Mouse (Mus musculus): ENCODE data around the gene Tmem159. TPM values are rescaled to one million over a fixed set of nuclear protein-coding genes. Genes with fewer than 3 reads are reported as not detected.

Tmem159 gene
- total and polyA plus RNA-seq, 3 experiments, result not detected

- H3K4me2 ChIP-seq (ENCODE audit: insufficient read depth, low read depth, poor library complexity, severe bottlenecking), result no peak overlapping the region
- peaks cover 0 to 6% of the 10 kb centered on the region in 2 experiments; a peak in 2 of 4 replicates for H3K4me1 ChIP-seq (ENCODE audit: control insufficient read depth in 1 of 2, insufficient read depth in 2 of 2)
- no peaks in the 10 kb centered on the region for H3K9me3 ChIP-seq (replicated peaks; ENCODE audit: low read length)
- no peaks in the 10 kb centered on the region for H3K79me2 ChIP-seq (replicated peaks; ENCODE audit: control insufficient read depth, extremely low read depth, insufficient read depth, poor library complexity, severe bottlenecking)
- H3K27me3 ChIP-seq (replicated peaks), result no peaks in the 10 kb centered on the region
- in situ Hi-C loops (cut with MboI; ENCODE audit: low pct_ligation_motif_present, low pct_unique_long_range_greater_than_20kb, low sequenced_read_pairs), result loop anchor here (25.0 kb wide), 1 partner anchor 206 kb away; no protein-coding TSS in a partner anchor
- H3K36me3 ChIP-seq (replicated peaks in 1 of 2; ENCODE audit: control insufficient read depth in 1 of 2, insufficient read depth in 1 of 2, low read length in 1 of 2), result no peaks in the 10 kb centered on the region
- H3K4me3 ChIP-seq (replicated peaks in 1 of 3; ENCODE audit: low read depth in 2 of 3, low read length in 2 of 3, poor library complexity in 1 of 3), result no peak overlapping the region
- H3K27ac ChIP-seq (ENCODE audit: insufficient read depth, low read depth), result no peak overlapping the region
- H3K9ac ChIP-seq (ENCODE audit: insufficient read depth, low read depth), result no peak overlapping the region
- TF ChIP-seq KAT2A (IDR thresholded peaks at IDR 0.05; ENCODE audit: insufficient replicate concordance, low read length), result no peak
- TF ChIP-seq MEF2A (IDR thresholded peaks at IDR 0.05; ENCODE audit: borderline replicate concordance, low read depth, low read length), result no peak
- TF ChIP-seq HCFC1 (IDR thresholded peaks at IDR 0.05; ENCODE audit: low read depth, low read length), result no peak
- TF ChIP-seq MAFK (IDR thresholded peaks at IDR 0.05; ENCODE audit: insufficient replicate concordance, low read length), result no peak
- TF ChIP-seq BHLHE40 (IDR thresholded peaks at IDR 0.05; ENCODE audit: low read depth, low read length), result no peak
- no peak for TF ChIP-seq ZKSCAN1 (IDR thresholded peaks at IDR 0.05; ENCODE audit: borderline replicate concordance, low read depth, low read length)
- TF ChIP-seq CHD2 (IDR thresholded peaks at IDR 0.05; ENCODE audit: low read length), result no peak
- no peak for TF ChIP-seq TCF12 (IDR thresholded peaks at IDR 0.05; ENCODE audit: low read depth, low read length)
- no peak for TF ChIP-seq TBP (conservative IDR thresholded peaks at IDR 0.05; ENCODE audit: low read depth, low read length)
- no peak for TF ChIP-seq POLR2A (IDR thresholded peaks at IDR 0.05; ENCODE audit: low read depth, low read length)
- TF ChIP-seq CTCF (conservative IDR thresholded peaks at IDR 0.05 in 1 of 2, IDR thresholded peaks at IDR 0.05 in 1 of 2; ENCODE audit: low read depth in 2 of 2, low read length in 2 of 2), result no peak
- TF ChIP-seq SIN3A (IDR thresholded peaks at IDR 0.05; ENCODE audit: low read length), result no peak
- no peak for TF ChIP-seq ZNF384 (IDR thresholded peaks at IDR 0.05; ENCODE audit: low read depth, low read length)
- TF ChIP-seq EP300 (IDR thresholded peaks at IDR 0.05; ENCODE audit: low read length), result no peak
- no peak for TF ChIP-seq NELFE (IDR thresholded peaks at IDR 0.05; ENCODE audit: low read depth, low read length)
- TF ChIP-seq ETS1 (conservative IDR thresholded peaks at IDR 0.05; ENCODE audit: low read depth, low read length), result no peak
- no peak for TF ChIP-seq JUND (conservative IDR thresholded peaks at IDR 0.05; ENCODE audit: low read depth, low read length)
- TF ChIP-seq ELF1 (IDR thresholded peaks at IDR 0.05; ENCODE audit: low read depth, low read length), result no peak
- no peak for DNase-seq (ENCODE audit: extremely low read depth)
- dilution Hi-C loops (cut with MboI; ENCODE audit: extremely low pct_ligation_motif_present, extremely low pct_unique_long_range_greater_than_20kb, low sequenced_read_pairs), result no loop called here
Observed at GRCm38 (mm10) chr7:120068114-120068513, 34.0 kb upstream of the Tmem159 start.

- H3K79me2 ChIP-seq (replicated peaks; ENCODE audit: control insufficient read depth, extremely low read depth, insufficient read depth, poor library complexity, severe bottlenecking), result no peaks in the 10 kb centered on the region
- no peak overlapping the region for H3K9ac ChIP-seq (ENCODE audit: insufficient read depth, low read depth)
- DNase-seq (ENCODE audit: extremely low read depth), result no peak
- dilution Hi-C loops (cut with MboI; ENCODE audit: extremely low pct_ligation_motif_present, extremely low pct_unique_long_range_greater_than_20kb, low sequenced_read_pairs), result no loop called here
- no peaks in the 10 kb centered on the region for H3K27me3 ChIP-seq (replicated peaks)
- H3K4me1 ChIP-seq (ENCODE audit: control insufficient read depth in 1 of 2, insufficient read depth in 2 of 2), result peaks cover 0 to 6% of the 10 kb centered on the region in 2 experiments; a peak in 2 of 4 replicates
- TF ChIP-seq TCF12 (IDR thresholded peaks at IDR 0.05; ENCODE audit: low read depth, low read length) (no peak), UBTF (IDR thresholded peaks at IDR 0.05; ENCODE audit: low read depth, low read length) (no peak), POLR2A (IDR thresholded peaks at IDR 0.05; ENCODE audit: low read depth, low read length) (no peak), ZKSCAN1 (IDR thresholded peaks at IDR 0.05; ENCODE audit: borderline replicate concordance, low read depth, low read length) (no peak), ZNF384 (IDR thresholded peaks at IDR 0.05; ENCODE audit: low read depth, low read length) (no peak), ETS1 (conservative IDR thresholded peaks at IDR 0.05; ENCODE audit: low read depth, low read length) (no peak), SIN3A (IDR thresholded peaks at IDR 0.05; ENCODE audit: low read length) (no peak), MEF2A (IDR thresholded peaks at IDR 0.05; ENCODE audit: borderline replicate concordance, low read depth, low read length) (no peak), POLR2AphosphoS2 (IDR thresholded peaks at IDR 0.05; ENCODE audit: low read depth, low read length) (no peak), NRF1 (IDR thresholded peaks at IDR 0.05; ENCODE audit: low read depth, low read length) (no peak), RAD21 (IDR thresholded peaks at IDR 0.05; ENCODE audit: low read depth, low read length) (no peak), MAX (IDR thresholded peaks at IDR 0.05; ENCODE audit: low read length) (no peak), CHD2 (IDR thresholded peaks at IDR 0.05; ENCODE audit: low read length) (no peak), TBP (conservative IDR thresholded peaks at IDR 0.05; ENCODE audit: low read depth, low read length) (no peak), USF2 (conservative IDR thresholded peaks at IDR 0.05; ENCODE audit: low read depth, low read length) (no peak), ZMIZ1 (IDR thresholded peaks at IDR 0.05; ENCODE audit: low read depth, low read length) (no peak), MYC (IDR thresholded peaks at IDR 0.05; ENCODE audit: low read depth, low read length) (no peak), PAX5 (IDR thresholded peaks at IDR 0.05; ENCODE audit: low read length) (no peak)
- no peak overlapping the region for H3K27ac ChIP-seq (ENCODE audit: insufficient read depth, low read depth)
- no peak overlapping the region for H3K4me3 ChIP-seq (replicated peaks in 1 of 3; ENCODE audit: low read depth in 2 of 3, low read length in 2 of 3, poor library complexity in 1 of 3)
- no peak overlapping the region for H3K4me2 ChIP-seq (ENCODE audit: insufficient read depth, low read depth, poor library complexity, severe bottlenecking)
- in situ Hi-C loops (cut with MboI; ENCODE audit: low pct_ligation_motif_present, low pct_unique_long_range_greater_than_20kb, low sequenced_read_pairs), result loop anchor here (25.0 kb wide), 1 partner anchor 207 kb away; no protein-coding TSS in a partner anchor
- H3K9me3 ChIP-seq (replicated peaks; ENCODE audit: low read length), result no peaks in the 10 kb centered on the region
- no peaks in the 10 kb centered on the region for H3K36me3 ChIP-seq (replicated peaks in 1 of 2; ENCODE audit: control insufficient read depth in 1 of 2, insufficient read depth in 1 of 2, low read length in 1 of 2)
Observed at GRCm38 (mm10) chr7:120069164-120069563, 33.0 kb upstream of the Tmem159 start.
